Mouse (Mus musculus) myocyte (in vitro differentiated cells): ENCODE measurements around the gene Paqr3.

Experiments used
- E2F4 ChIP-seq: IDR thresholded peaks from one replicate; pipeline ENCODE4 v1.6.1; 2011; ENCODE audit warnings: mild to moderate bottlenecking, control low read depth, moderate library complexity; ENCODE audit not compliant: insufficient read depth
- POLR2A ChIP-seq: IDR thresholded peaks from one replicate; pipeline ENCODE4 v1.6.1; 2011; ENCODE audit warnings: low read depth, mild to moderate bottlenecking, control low read depth, moderate library complexity; ENCODE audit not compliant: insufficient read length
- POLR2AphosphoS2 ChIP-seq: IDR thresholded peaks from one replicate; pipeline ENCODE4 v1.6.1; 2011; ENCODE audit warnings: low read depth, control low read depth; ENCODE audit not compliant: insufficient read length
- TCF12 ChIP-seq: IDR thresholded peaks from one replicate; pipeline ENCODE4 v1.6.1; 2011; ENCODE audit warnings: mild to moderate bottlenecking, control low read depth; ENCODE audit not compliant: poor library complexity, insufficient read depth, severe bottlenecking

GRCm38 (mm10) chr5:97060864-97061263 is 50.5 kb downstream of the Paqr3 start:
- TF ChIP-seq POLR2A (no peak), TCF12 (no peak), POLR2AphosphoS2 (no peak), E2F4 (no peak)
